Mouse (Mus musculus): ENCODE data around the gene Tbpl2. TPM values are rescaled to one million over a fixed set of nuclear protein-coding genes. Genes with fewer than 3 reads are reported as not detected.

Tbpl2 gene
- polyA plus RNA-seq, 2 experiments, result not detected

- Histone ChIP-seq H3K4me1 (ENCODE audit: control insufficient read depth, insufficient read depth, low read length) (no peaks in the 10 kb centered on the region), H3K36me3 (ENCODE audit: control insufficient read depth, insufficient read depth, low read length) (no peaks in the 10 kb centered on the region), H3K27ac (replicated peaks; ENCODE audit: low read depth, low read length) (no peak overlapping the region), H3K9me3 (ENCODE audit: control insufficient read depth, low read length) (no peaks in the 10 kb centered on the region), H3K9ac (ENCODE audit: low read depth, low read length, severe bottlenecking) (no peak overlapping the region), H3K4me2 (replicated peaks; ENCODE audit: low read depth, low read length, severe bottlenecking) (no peak overlapping the region), H3K4me3 (replicated peaks; ENCODE audit: low read length) (no peak overlapping the region), H3K27me3 (ENCODE audit: control insufficient read depth, insufficient read depth, low read length) (no peaks in the 10 kb centered on the region)
- DNase-seq (ENCODE audit: low spot score), result no peak
- no peak for ATAC-seq (ENCODE audit: low FRiP score, low read depth)
- TF ChIP-seq POLR2A (IDR thresholded peaks at IDR 0.05; ENCODE audit: borderline replicate concordance, extremely low read depth, insufficient read depth, insufficient read length), result no peak
- WGBS, result 89% methylated on average over 1 of the region's 1 CpGs
Observed at GRCm38 (mm10) chr2:24040531-24040930, 55.9 kb downstream of the Tbpl2 start.

Other genes with a start within 250 kb of the Tbpl2 start
- 1.2 and 1.4 TPM in 2 replicates for gene Hnmt, start 47.2 kb downstream of the Tbpl2 start, polyA plus RNA-seq (2012; rRNA removed)
- 2.1 TPM in 2 replicates for gene Hnmt, start 47.2 kb downstream of the Tbpl2 start, polyA plus RNA-seq (2014; fragmentation: Nextera tagmentation; extraction: Ambion mirVana)
- not detected in 2 replicates for gene Il1f8, start 56.6 kb upstream of the Tbpl2 start, polyA plus RNA-seq (2012; rRNA removed)
- gene Il1f8, start 56.6 kb upstream of the Tbpl2 start, polyA plus RNA-seq (2014; fragmentation: Nextera tagmentation; extraction: Ambion mirVana), result not detected in 2 replicates
- gene Il1f9, start 89.9 kb upstream of the Tbpl2 start, polyA plus RNA-seq (2012; rRNA removed), result 0.05 TPM in 1 of 2 replicates, not detected in the other
- gene Il1f9, start 89.9 kb upstream of the Tbpl2 start, polyA plus RNA-seq (2014; fragmentation: Nextera tagmentation; extraction: Ambion mirVana), result 0.29 TPM in 1 of 2 replicates, not detected in the other
- gene Il1f6, start 118.8 kb upstream of the Tbpl2 start, polyA plus RNA-seq (2012; rRNA removed), result not detected in 2 replicates
- not detected in 2 replicates for gene Il1f6, start 118.8 kb upstream of the Tbpl2 start, polyA plus RNA-seq (2014; fragmentation: Nextera tagmentation; extraction: Ambion mirVana)
- 2.0 and 2.1 TPM in 2 replicates for gene Il1f5, start 180.4 kb upstream of the Tbpl2 start, polyA plus RNA-seq (2012; rRNA removed)
- gene Il1f5, start 180.4 kb upstream of the Tbpl2 start, polyA plus RNA-seq (2014; fragmentation: Nextera tagmentation; extraction: Ambion mirVana), result 5.5 and 6.5 TPM in 2 replicates
- gene Il1f10, start 194.6 kb upstream of the Tbpl2 start, polyA plus RNA-seq (2012; rRNA removed), result not detected in 2 replicates
- gene Il1f10, start 194.6 kb upstream of the Tbpl2 start, polyA plus RNA-seq (2014; fragmentation: Nextera tagmentation; extraction: Ambion mirVana), result not detected in 2 replicates
- 2.8 TPM in 2 replicates for gene Il1rn, start 240.3 kb upstream of the Tbpl2 start, polyA plus RNA-seq (2012; rRNA removed)
- gene Il1rn, start 240.3 kb upstream of the Tbpl2 start, polyA plus RNA-seq (2014; fragmentation: Nextera tagmentation; extraction: Ambion mirVana), result 3.1 and 6.6 TPM in 2 replicates